Mouse (Mus musculus): ENCODE data around the gene Btbd35f14.
"Not testable (repeated sequence)": the region's sequence is repeated elsewhere in the genome, so short reads cannot be mapped to it uniquely, and the experiment has no call there.

The Btbd35f14 gene

DNA sequence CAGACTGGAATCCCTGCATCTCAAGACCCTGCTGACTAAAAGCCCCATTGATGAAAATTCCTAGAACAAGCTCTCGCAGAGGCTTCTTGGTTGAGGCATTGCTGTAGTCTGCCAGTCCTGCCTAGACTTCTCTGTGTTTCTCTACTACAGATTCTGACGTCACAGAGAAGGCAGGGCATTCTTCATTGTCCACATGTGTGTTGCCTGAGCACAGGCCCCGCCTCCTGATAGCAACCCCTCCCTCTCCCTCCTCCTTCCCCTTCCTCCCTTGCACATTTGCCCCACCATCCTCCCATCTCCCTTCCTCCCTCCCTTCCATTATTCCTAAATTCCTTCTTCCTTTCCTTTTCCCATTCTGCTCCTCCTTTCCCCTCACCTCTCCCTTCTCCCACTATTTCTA is at the start of gene Btbd35f14:
Gene Btbd35f14, minus strand, starts transcription at position 101 of the 400 bp plus-strand sequence.
- not testable (repeated sequence) for DNase-seq (ENCODE audit: low read depth)

DNA sequence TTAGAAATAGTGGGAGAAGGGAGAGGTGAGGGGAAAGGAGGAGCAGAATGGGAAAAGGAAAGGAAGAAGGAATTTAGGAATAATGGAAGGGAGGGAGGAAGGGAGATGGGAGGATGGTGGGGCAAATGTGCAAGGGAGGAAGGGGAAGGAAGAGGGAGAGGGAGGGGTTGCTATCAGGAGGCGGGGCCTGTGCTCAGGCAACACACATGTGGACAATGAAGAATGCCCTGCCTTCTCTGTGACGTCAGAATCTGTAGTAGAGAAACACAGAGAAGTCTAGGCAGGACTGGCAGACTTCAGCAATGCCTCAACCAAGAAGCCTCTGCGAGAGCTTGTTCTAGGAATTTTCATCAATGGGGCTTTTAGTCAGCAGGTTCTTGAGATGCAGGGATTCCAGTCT is 45.3 kb downstream of the Btbd35f14 start, which contains the start of gene Btbd35f13:
Gene Btbd35f13, plus strand, starts transcription at position 301 of the 400 bp plus-strand sequence.
- not testable (repeated sequence) for DNase-seq (ENCODE audit: low read depth)

Measured in fibroblast of lung, adult 2 months (primary cell).